Mouse (Mus musculus) right cerebral cortex, postnatal 10 days (tissue): ENCODE measurements around the gene Itfg2.

Experiments
- DNase-seq, 2 experiments: peaks; one replicate each; pipeline ENCODE4 v3.0.0; 2021; ENCODE audit warnings: low spot score in 2 of 2

Itfg2 gene

DNA sequence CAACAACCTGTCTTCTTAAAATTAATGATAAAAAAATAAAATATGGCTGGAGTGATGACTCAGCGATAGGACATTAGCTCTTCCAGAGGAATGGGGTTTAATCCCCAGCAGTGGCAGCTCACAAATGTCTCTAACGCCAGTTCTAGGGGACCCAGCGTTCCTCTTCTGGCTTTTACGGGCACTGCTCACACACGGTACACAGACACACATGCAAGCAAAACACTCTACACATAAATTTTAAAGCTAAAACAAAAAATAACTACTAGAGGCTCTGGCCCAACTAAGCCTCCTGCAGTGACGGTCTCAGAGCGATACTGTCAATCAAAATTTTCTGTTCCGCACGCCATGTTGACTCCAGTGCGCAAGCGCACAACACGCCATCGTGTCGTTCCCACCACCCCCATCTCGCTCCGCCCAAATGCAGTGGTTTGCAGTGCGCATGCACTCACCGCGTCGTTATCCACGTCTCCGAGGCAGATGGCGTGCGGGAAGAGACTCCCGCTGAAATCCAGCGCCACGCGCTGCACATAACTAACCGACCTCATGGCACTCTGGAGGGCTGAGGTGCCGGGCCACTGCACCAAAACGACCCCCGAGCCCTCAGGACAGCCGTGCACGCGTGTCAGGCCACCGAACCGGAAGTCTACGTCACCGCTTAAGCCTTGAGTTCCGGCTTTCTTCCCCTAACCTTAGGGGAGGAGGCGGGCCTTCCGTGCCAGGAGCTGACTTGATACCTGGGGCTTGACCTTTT lies at the start of gene Itfg2:
Gene Itfg2 (minus strand): TSS at position 663 of the 751 bp plus-strand sequence.
- DNase-seq, result peak; percentile 97 to 98

DNA sequence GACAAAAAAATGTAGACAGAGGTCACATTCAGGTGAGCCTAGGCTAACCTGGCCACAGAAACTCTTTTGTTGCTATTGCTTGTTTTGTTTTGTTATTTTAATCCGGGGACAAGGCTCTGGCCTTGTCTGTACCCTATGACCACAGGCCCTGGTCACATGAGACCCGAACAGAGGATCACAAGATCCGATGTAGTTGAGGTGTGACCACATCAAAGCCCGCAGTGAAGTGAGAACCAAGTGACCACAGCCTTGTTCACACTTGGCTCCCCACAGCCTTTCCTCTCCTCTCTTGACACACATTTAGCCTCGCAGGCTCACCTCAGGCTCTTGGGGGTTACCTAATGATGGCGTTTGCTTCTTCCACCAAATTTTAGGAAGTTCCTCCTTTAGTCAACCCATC lies 49.4 kb upstream of the Itfg2 start:
- no peak for DNase-seq

DNA sequence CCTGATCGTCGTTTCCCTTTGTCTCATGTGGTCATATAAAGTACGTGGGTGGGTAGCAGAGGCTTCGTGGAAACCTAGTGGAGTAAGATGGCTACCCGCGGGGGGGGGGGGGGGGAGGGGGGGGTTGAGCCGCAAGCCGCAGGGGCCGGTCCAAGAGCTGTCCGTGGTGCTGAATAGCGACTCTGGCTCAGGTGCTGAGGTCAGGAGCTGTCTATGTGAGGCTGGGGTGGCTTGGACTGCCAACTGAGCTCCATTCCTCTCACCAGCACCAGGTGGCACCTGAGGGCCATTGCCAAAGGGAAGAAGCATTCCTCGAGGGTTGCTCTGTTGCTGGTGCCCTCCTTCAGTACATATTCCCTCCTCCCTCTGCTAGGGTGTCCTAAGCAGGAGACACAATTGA lies 44.7 kb upstream of the Itfg2 start:
- no peak for DNase-seq

DNA sequence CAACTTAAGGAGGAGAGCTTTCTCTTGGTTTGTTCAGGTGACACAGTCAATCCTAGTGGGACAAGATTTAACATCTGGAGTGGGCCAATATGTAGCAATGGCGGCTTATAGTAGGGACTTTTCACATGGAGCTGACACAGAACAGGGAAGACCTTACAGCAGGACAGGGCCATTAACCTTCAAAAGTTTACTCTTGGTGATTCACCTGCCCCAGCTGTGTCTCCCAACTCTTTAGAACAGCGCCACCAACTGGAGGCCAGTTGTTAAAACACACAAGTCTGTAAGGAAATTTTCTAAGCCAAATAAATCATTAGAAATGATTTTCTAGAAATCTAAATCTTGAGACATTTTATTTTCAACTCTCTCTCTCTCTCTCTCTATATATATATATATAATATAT lies 42.6 kb upstream of the Itfg2 start:
- DNase-seq, result no peak

DNA sequence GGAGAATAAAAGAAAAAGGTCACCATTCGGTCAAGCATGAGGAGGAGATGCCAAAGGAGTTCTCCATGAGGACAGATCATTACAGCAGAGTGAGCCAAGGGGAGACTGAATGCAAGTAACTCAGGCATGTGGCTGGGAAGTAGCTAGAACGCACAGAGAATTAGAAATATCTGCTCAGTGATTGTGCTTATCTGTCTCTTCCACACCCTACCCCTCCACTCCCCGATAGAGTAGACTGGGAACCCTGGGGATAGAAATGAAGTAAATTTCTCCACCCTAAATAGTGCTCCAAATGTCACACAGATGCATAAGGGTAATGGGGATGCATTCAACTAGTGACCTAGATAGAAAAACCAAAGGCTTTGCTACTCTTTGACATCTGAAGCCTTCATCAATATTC lies 41.8 kb upstream of the Itfg2 start:
- DNase-seq, result no peak

DNA sequence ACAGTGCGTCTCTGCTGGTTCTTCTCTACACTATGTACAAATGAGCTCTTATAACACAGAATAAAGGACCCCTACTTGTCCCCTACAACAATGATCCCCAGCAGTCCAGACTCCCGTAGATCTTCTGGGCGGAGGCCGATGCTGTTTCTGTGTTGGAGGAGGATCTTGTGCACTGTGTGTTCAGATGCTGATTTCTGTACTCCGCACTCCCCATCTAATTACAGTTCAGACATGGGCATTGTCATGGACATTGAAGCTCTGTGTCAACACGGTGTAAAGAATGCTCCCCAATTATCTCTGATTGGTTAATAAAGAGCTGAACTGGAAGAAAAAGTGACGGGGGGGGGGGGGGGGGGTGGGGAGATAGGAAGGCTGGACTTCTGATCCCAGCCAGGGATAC lies 41.3 kb upstream of the Itfg2 start:
- DNase-seq, result no peak

DNA sequence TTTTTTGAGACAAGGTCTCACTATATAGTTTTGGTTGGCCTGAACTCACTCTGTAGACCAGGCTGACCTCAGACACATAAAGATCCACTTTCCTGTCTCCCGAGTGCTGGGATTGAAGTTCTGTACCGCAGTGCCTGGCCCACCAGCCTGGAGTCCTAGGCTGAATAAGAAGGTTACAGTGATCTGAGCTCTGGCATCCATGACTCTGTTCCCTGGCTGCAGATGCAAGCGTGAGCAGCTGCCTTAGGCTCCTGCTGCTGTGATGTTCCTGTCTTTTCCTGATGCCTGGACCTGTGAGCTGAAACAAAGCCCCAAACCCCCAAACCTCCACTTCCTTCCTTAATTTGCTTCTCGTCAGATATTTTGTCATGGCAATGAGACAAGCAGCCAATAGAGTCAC lies 40.3 kb upstream of the Itfg2 start:
- no peak for DNase-seq

DNA sequence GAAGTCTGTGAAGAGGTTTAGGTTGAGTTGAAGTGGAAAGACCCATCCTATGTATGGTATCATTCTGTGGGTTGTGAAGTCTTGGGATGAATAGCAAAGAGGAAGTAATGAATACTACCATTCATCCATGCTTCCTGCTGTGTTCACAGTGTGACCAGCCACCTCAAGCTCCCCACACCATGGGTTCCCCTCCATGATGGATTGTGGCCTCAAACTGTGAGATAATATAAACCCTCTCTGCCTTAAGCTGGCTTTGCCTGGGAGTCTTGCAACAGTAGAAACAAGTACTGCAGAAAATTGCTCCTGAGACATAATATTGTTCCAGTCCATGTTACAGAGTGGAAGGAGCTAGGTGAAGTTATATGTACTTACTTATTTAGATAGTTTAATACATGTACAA lies 36.9 kb upstream of the Itfg2 start:
- no peak for DNase-seq

DNA sequence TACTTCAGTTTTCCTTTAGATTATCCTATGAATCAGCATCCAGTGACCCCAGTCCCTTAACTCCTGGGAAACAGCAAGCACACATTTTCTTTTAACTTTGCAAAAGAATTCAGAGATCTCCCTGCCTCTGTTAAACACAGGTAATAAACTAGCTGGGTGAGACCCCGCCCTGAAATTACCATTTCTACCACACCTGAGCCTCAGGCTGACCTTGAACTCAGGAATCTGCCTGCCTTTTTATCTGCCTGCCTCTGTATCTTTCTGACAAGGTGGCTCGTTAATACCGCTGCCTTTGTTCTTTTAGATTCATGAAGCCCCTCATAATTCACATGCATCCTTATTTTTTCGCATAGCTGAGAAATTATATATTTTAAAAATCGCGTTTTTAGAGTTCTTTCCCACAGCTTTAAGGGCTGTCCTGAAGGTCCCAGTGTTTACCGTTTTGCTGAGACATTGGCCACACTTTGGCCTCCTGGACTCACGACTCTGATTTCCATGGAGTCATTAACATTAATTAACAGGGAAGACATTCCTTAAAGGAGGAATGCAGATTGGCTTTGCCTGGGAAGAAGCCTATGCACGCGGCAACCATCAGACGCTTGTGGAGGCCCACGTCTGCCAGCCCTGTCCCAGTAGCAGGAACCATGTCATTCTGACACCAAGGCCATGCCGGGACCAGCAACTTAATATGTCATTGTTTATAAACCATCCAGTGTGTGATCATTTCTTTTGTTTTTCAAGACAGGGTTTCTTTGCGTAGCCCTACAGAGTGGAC lies 36.2 kb upstream of the Itfg2 start:
- DNase-seq, result no peak

DNA sequence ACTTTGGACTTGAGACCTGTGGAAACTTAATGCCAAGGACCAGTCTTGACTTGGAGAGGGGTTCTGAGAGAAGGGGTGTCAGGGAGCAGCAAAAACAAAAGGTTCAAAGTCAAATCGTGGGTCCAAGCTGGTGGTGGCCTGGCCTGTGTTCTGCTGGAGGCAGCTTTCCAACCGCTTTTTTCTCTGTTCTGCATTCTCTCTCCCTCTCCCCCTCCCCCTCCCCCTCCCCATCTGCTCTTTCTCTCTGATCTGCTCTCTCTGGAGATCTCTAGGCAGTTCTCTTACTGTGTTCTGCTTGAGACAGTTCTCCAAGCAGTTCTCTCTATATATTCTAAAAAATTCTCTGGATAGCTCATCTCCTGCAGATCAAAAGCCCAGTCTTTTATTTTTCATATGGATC lies 35.6 kb upstream of the Itfg2 start:
- no peak for DNase-seq

DNA sequence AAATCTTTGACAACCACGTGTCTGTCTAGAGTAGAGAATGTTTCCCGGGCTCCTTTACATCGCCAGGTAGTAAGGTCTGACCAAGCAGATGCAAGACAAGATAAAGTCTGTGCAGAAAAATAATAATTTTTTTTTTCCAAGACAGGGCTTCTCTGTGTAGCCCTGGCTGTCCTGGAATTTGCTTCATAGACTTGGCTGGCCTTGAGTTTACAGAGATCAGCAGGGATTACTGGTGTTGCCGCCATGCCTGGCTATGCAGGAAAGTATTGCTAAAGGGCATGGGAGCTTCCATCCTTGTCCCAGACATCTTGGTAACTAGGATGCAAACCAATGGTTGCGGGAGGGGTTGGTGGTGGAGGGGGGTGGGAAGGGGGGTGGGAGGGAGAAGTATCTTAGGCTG lies 32.5 kb upstream of the Itfg2 start:
- DNase-seq, result no peak

DNA sequence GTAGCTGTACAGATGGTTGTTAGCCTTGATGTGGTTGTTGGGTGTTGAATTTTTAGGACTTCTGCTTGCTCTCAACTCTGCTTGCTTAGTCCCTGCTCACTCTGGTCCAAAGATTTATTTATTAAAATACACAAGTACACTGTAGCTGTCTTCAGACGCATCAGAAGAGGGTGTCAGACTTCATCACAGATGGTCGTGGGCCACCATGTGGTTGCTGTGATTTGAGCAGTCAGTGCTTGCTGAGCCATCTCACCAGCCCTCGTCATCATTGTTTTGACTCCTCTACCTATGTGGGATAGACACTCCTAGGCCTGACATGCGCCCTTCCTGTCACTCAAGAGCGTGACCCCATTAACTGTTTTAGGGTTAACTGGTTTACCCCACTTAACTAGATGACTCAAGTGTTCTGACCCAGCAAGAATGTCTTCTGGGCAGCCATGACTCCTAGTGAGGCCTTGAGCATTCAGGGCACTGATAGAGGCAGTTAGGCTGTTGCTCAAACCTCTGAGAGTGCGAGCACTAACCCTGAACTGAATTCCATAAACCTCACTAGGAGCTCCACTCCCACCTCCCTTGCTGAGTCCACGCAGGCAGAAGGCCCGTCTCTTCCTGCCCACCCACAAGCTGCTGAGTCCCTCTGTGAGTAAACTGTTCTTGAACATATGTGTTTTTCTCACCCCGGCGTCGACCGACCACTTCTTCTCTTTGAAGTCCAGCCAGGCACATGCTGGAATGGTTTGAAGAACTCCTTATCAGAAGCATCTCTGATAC lies 31.3 kb upstream of the Itfg2 start:
- peak; percentile 43 to 53 for DNase-seq

DNA sequence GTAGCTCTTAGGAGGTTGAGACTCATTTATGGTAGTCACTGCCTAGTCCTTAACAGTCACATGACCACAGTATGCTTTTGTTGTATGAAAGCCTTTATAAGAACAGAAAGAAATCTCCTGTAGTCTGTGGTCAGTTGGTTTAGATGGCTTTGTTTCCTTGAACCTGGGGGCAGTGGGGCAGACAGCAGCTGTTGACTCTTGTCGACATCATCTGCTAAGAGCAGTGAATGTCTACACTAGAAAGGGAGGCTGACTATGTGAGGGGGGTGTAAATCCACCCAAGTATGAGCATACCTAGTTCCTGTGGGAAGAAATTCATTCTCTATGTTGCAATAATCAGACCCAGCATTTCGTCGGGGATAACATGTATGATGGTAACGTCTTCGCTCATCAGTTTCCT lies 22.3 kb upstream of the Itfg2 start:
- no peak for DNase-seq

DNA sequence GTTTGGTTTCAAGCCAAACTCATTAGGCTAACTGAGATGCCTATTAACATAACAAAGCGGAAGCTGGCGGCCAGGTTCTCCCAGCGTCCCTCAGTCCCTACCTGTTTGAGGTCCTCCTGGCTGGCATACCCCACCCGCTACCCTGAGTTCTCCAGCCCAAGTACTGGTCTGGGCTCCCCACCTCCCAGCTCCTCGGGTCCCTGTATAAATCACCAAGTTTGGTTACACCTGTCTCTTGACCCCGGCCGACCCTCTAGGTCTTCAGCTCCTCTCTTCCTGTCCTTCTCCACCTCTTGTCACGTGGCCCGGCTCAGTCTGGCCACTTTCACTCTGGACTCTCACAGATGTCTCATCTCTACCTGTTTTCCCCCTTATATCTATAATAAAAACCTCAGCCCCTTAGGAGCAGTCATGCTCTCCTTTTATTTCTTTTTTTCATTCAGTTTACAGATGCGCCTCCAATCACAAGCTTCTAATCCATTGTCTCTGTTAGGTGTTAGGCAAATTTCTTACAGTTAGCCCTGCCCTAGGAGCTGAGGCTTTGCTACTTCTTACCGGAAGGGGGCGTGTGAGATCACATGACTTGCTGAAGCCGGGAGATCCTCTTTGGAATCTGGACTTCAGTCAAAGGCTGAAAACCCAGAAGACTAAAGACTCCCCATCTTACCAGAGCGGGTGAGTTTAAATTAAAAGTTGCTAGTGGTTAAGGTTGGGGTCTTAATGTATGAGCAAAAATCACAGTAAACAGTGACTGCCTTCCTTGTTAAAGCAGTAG lies 21.2 kb upstream of the Itfg2 start:
- peak in 1 of 2 experiments; percentile 67 for DNase-seq

DNA sequence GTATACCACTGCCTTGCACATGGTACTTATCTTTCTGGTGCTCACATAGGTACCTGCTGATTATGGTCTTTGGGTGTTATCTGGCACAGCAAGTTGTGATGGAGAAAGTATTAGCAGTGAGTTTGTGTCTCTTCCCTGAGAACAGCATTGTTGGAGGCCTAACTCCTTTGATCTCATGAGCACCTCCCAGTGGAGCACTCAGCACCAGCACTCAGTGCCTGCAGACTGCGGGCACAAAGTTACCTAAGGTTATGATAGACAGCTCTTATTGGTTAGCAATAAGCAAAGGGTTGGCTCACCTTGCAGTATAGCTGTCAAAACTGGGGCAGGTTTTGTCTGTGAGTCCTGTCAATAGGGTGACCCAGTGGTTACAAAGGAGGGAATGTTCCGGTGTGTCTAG lies 15.5 kb upstream of the Itfg2 start:
- no peak for DNase-seq

DNA sequence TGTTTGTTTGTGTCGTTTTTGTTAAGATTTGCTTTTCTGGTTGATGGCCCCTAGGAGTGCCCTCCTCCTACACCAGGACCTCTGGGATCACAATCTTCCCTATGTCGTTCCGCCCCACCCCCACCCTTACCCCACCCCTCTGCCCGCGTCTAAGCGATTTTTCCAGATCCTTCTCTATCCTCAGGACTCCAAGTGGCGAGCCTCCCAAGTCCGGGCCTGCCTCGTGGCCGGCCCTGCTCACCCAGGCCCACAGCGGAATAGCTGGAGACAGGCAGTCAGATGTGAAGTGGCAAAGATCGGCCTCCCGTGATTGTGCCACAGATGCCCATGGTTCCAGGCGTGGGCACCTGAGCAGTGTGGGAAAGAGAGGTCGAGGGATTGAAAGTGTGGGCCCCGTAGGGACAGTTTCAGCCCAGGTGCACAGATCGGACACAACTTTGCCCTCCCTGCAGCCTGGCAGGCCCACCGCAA lies 14.2 kb upstream of the Itfg2 start:
- no peak for DNase-seq

DNA sequence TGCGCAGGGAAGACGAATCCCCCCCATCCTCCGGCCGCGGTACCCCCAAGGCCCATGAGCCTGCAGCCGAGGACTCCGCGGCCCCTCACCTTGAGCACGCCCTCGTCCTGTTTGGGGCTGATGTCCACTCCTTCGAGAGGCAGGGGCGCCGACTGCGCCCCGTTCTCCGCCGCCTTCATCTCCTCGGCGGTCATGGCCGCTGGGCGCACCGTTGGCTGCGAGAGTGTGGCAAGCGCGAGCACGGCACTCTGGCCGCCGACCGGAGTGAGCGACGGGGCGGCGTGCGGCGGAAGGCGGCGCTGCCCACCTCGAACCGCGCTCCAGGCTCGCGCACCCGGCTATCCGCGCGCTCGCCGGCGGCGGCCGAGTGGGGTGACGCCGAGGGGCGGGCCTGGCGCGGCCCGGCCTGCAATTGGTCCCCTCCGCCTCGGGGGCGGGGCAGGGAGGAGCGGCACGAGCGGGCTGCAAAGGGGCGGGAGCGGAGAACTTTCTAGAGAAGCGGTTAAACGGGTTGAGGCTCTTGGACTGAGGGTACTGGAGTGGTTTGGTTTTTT lies 13.7 kb upstream of the Itfg2 start, which contains the start of gene Fkbp4:
Gene Fkbp4 (minus strand): TSS at position 361 of the 554 bp plus-strand sequence.
- peak; percentile 95 for DNase-seq

DNA sequence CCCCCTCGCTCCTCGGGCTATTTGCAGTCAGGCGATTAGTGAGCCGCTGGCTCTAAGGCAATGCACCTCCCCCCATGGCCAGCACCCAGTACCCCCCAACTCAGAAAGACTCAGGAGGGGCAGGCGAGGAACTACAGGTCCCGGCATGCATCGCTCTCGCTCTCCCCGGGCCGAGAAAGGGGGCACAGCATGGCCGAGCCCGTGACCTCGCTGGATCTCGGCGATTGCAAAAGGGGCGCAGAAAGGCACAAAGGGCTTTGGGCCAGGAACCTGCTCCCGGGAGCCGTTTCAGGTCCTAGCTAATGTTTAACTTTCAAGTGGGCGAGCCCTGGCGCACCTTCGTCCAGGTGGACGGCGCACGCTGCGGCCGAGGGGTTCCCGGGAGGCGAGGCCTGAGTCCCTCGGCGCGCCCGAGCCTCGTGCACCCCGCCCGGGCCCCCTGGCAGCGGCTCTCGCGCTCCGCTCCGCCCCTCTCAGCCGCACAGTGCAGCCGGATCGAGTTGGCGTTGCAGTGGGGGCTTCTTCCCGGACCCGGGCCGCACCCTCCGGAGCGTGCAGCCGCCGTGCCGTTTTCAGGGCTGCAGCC lies 13.1 kb upstream of the Itfg2 start:
- DNase-seq, result peak; percentile 72 to 77

DNA sequence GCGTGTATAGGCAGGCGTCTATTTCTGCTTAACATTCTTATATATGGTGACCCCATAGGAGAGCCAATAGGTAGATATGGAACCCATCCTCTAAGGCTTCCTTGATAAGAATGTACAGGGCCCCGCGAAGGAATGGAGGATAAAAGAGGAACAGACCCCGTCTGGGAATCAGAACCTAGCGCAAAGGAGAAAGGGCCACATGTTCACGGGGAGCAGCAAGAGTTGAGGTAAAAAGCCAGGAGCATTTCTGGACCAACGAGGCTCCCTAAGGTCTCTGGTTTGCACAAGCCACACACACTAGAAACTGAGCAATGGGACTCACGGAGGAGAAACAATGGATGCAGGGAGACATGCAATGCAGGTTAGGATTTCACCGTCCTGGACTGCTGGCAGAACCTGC lies 12.6 kb upstream of the Itfg2 start:
- DNase-seq, result no peak

DNA sequence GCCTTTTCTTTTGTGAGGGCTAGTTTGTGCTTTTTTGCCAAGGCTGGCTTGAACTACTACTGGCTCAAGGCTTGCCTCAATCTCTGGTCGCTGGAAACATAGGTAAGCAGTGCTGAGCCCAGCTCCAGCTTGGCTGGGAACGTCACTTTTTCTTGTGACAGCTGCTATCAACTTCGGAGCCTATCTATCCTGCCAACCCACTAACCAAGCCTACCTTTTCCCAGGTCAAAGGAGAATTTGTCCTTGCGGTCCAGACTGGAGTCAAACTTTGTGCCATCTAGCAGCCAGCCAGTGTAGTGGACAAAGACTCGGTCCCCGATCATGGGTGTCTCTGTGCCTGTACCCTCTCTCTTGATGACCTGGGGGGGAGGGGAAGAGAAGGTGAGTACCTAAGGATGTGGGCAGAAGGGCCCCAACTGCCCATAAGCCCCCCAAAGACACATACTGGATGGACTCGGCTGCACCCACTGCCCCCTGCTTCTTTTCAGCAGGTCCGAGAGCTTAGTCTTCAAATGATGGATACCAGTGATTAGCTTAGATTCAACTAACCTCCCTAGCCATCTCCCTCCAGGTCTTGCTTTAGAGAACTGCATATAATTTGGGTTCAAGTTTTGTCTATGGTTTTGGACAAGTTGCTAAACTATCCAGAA lies 11.8 kb upstream of the Itfg2 start:
- DNase-seq, result no peak
